Mouse (Mus musculus) frontal cortex, postnatal 25 days (tissue): ENCODE results near the gene Rplp2.
"Not testable (repeated sequence)": the region's sequence is repeated elsewhere in the genome, so short reads cannot be mapped to it uniquely, and the experiment has no call there.

Experiments used
- DNase-seq, 2 experiments: peaks; one replicate each; pipeline ENCODE4 v3.0.0; 2022; ENCODE audit warnings: low spot score in 2 of 2

Rplp2 gene

DNA sequence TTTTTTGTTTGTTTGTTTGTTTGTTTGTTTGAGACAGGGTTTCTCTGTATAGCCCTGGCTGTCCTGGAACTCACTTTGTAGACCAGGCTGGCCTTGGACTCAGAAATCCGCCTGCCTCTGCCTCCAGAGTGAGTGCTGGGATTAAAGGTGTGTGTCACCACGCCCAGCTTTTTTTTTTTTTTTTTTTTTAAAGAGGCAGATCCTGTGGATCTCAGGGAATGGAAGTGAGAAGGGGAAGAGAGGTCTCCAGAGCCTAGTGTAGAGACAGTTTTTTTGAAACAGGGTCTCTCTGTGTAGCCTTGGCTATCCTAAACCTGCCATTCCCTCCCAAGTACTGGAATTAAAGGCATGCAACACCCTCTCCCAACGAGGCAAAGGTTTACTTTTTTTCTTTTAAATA, 796 bp upstream of the Rplp2 start:
- DNase-seq: not testable (repeated sequence)

- no peak for DNase-seq
These were observed 4.8 kb downstream of the Rplp2 start for GRCm38 (mm10) chr7:141451928-141452327.

- DNase-seq: no peak
These were observed 6.5 kb downstream of the Rplp2 start for GRCm38 (mm10) chr7:141453636-141454035.

DNA sequence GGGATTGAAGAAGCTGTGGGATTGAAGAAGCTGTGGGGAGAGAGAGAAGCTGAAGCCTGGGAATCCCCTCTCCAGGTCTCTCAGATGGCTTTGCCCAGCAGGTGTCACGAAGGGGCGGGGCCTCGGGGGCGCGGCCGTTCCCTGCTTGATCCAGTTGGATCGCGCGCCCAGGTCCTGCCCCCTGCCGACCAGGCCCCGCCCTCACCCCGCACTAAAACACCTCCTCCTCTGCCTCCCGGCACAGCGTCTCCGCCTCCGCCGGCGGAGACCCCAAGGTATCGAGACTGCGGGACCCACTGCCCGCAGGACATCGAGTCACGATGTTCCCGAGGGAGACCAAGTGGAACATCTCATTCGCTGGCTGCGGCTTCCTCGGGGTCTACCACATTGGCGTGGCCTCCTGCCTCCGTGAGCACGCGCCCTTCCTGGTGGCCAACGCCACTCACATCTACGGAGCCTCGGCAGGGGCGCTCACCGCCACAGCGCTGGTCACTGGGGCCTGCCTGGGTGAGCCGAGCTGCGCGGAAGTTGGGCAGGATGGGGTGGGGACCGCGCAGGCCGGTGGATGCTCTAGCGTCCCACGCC, 7.9 kb downstream of the Rplp2 start, which contains the start of gene Pnpla2:
Gene Pnpla2 (plus strand): TSS at position 232 of the 585 bp plus-strand sequence.
- DNase-seq: peak; percentile 78 to 86

- DNase-seq: no peak
These were observed 8.6 kb downstream of the Rplp2 start for GRCm38 (mm10) chr7:141455610-141456314.

- no peak for DNase-seq
These were observed 9.6 kb downstream of the Rplp2 start for GRCm38 (mm10) chr7:141456739-141457138.

DNA sequence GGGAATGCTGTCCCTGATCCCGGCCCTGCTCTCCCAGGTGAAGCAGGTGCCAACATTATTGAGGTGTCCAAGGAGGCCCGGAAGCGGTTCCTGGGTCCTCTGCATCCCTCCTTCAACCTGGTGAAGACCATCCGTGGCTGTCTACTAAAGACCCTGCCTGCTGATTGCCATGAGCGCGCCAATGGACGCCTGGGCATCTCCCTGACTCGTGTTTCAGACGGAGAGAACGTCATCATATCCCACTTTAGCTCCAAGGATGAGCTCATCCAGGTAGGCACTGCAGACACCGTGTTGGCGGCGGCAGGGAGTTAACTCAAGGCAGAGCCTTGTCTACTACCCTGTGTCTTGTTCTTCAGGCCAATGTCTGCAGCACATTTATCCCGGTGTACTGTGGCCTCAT, 10.1 kb downstream of the Rplp2 start:
- DNase-seq: no peak

DNA sequence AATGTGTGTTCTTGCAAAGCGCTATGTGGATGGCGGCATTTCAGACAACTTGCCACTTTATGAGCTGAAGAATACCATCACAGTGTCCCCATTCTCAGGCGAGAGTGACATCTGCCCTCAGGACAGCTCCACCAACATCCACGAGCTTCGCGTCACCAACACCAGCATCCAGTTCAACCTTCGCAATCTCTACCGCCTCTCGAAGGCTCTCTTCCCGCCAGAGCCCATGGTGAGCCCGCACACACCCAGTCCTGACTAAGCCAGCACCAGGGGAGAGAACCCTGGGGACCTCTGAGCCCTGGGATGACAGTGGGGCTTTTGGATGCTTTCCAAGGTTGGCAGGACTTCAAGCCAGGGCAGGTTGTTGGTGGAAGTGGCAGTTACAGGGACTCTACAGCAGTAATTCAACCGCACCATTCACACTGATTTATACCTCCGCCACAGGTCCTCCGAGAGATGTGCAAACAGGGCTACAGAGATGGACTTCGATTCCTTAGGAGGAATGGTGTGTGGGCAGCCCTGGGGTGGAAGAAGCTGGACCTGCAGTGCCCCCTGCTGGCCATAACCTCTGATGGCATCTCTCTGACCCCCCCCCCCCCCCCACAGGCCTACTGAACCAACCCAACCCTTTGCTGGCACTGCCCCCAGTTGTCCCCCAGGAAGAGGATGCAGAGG, 11.0 kb downstream of the Rplp2 start:
- DNase-seq: no peak

DNA sequence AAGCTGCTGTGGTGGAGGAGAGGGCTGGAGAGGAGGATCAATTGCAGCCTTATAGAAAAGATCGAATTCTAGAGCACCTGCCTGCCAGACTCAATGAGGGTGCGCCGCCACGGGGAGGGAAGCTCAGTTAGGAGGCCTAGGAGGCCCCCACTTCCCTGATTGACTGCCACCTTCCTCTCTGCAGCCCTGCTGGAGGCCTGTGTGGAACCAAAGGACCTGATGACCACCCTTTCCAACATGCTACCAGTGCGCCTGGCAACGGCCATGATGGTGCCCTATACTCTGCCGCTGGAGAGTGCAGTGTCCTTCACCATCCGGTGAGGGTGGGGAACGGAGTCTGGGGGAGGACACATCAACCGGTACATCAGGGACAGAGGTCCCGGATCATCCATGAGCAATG, 11.5 kb downstream of the Rplp2 start:
- no peak for DNase-seq

- no peak for DNase-seq
These were observed 12.1 kb downstream of the Rplp2 start for GRCm38 (mm10) chr7:141459301-141459711.

DNA sequence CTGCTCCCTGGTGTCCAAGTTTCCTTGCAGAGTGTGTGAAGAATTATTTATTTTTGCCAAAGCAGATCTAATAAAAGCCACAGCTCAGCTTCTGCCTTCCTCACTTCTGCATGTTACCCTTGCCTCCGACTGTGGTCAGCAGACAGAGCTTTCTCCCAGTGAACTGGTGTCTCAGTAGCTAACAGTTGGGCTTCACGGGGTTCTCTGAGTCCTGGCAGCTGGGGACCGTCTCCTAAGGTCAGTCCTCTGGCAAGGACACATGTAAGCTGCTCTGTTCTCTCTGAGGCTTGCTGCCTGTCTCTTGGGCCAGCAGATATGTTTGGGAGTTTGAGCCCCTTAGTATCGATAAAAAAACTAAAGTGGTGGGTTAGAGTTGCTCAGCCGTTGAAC, 12.8 kb downstream of the Rplp2 start:
- DNase-seq: no peak

DNA sequence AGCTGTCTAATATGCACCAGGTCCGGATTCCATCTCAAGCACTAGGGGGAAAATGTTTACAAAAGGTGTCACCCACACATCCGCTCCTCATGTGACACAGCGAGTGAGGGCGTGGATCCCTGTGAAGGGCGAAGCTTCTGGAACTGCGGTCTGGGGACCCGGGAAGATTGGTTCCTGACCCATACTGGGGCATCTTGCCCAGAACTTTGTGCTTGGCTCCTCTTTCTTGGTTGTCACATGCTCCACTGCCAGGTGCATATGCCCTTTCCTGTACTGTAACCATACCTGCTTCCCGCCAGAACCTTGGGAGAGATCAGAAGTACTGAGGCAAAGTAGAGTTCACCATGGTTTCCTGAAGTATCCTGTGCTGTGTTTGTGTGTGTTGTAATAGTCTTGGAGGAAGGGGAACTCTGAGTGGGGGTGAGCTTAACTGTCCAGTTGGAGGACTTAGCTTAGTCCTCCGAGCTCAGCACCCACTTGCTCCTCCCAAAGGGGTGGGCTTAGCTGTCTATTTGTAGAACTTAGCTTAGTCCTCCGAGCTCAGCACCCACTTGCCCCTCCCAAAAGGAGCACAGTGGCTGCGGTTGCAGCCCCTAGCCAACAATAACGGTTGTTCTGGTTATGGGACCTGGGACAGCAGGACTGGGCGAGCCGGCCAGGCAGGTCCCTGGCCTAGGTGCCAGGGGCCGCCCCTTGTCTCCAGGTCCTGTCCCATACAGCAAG, 13.4 kb downstream of the Rplp2 start, which contains the start of gene Cracr2b:
Gene Cracr2b (plus strand): TSS at position 704 of the 723 bp plus-strand sequence.
- DNase-seq: no peak

DNA sequence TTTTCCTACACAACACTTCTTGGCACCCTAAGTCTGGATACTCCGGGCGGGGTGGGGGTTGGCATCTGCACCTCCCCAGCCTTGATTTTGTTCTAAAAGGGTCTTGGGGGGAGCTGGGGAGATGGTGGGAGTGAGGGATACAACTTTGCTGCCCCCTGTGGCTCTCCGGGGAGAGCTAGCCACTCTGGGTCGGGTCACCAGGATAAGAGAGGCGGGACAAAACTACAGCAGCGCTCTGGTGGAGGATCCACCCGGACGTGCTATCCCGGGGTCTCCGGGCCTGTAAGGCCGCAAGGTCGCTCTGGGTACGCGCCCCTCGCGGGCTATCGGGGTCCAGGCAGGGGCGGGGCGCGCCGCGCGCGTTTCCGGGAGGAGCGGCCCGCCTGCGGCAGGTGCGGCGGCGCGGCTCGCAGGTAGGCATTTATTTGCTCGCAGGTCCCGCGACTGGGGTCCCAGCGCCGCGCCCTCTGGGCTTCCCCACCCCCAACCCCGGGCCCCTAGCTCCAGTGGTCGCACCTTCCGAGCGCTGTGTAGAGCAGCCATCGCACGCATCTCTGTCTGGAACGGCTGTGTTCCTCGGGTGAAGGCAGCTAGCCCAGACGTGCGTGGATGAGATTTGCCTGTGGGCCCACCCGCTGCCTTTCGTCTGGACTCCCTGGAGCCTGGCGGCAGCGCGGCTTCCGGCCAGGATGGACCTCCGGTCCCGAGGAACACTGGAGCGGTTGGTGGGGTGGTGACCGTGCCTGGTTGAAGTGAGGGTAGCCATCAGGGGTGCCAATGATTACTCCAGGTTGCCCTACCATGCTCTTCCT, 14.6 kb downstream of the Rplp2 start:
- no peak for DNase-seq

DNA sequence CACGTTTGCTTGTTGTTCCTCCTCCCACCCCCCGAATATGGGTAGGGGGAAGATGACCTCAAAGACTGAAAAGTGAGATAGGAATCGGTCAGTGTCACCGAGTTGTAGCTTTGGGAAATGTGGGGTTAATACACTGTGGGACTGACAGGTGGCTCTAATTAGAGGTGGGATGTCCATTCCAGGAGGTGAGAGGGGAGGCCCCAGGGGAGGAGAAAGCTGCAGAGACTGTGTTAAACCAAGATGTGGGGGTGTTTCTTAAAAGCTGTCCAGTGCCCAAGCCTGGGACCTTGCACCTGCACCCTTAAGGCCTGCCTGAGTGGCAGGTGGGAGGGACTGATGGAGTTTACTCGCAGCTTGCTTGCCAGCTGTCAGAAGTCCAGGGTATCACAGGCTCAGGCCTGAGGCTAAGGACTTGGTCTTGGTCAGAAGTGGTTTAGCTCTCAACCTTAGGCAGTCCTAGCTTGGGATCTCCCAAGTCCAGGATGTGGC, 15.2 kb downstream of the Rplp2 start:
- no peak for DNase-seq

DNA sequence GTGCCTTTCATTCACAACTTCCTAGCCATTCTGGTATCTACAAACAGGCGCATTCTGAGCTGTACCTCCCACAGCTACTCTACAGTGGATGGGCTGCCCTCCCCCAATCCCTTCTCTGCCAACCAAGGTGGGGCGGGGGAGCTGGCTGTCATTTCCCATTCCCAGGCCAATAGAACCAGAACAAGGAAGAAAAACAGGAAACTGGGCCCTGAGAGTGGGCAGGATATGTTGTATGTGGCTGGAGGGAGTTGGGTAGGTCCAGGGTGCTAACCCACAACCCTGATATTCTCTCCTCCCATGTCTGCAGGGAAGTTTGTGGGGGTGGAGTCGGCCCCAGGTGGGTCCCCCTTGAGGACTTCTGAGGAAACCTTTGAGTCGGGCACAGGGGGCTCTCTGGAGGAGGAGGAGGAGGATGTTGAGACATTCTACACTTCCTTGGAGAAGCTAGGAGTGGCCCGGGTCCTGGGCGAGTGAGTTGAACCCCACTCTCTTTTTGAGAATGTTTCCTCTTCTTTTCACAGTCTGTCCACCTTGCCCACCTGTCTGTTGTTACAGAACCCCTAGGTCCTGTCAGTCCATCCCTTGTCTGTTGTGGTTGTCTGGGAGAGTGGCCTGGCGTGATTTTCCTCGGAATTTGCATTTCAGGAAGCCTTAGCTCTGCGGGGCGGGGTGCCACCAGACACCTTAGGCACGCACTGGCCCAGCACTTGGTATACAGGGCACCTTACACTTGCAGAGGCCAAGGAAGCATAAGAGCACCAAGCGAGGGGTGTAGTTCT, 16.8 kb downstream of the Rplp2 start:
- DNase-seq: no peak

- no peak for DNase-seq
These were observed 17.5 kb downstream of the Rplp2 start for GRCm38 (mm10) chr7:141464603-141465201.

DNA sequence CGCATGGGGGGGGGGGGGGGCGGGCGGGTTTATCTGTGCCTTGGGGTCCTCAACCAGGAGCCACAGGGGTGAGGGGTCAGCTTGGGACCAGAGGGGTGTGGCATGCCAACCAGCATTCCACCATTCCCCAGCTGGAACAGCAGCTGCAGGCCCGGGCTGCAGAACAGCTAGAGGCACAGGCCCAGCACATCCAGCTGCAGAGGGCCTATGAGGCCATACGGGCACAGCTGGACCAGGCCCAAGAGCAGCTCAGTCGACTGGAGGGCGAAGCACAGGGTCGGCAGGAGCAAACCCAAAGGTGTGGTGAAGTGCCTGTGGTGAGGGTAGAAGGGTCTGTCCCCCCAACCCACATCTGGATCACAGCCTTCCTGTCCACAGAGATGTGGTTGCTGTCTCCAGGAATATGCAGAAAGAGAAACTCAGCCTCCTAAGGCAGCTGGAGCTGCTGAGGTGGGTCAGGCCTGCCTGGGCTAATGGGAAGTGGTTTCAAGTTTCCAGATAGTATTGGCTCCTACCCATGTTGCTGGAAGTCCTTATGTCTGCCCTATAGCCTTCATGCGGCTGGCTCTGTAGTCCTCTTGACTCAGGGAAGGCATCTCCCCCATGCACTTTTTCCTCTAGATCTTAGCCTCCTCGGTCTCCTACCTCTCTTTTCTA, 18.3 kb downstream of the Rplp2 start:
- DNase-seq: no peak

GRCm38 (mm10) chr7:141466045-141466394, 18.9 kb downstream of the Rplp2 start:
- no peak for DNase-seq

DNA sequence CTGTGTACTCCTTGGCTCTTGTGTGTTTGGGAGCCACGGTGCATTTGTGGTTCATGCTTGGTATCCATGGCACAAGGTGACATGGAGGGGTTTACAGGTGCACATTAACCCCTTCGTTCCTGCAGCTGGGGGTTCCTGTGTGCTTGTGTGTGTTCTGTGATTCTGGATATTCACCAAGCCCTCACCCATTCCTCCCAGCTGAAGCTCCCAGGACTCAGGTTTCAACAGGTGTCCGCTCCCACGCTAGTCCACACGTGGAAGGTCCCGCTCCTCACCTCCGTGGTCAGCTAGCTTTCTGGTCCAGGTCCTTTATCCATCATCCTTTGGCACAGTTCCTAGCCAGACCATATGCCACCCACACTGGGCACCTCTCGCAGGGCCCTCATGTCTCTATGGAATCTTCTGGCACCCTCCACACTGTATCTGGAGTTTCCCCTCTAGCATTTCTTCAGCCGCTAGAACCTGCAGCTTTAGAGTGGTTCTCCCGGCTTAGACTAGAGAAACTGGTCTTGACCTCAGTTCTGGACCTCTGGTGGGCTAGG, 19.5 kb downstream of the Rplp2 start:
- DNase-seq: no peak
